Mouse (Mus musculus) heart, embryonic 16.5 days (tissue): Measurements from ENCODE around the gene Hsdl1. TPM values are rescaled to one million over a fixed set of nuclear protein-coding genes. Genes with fewer than 3 reads are reported as not detected.
A peak's percentile ranks its signal among the peaks of the same experiment; 100 is the strongest.

Experiments used
- ATAC-seq: fragments of 200-750 bp; cut with Nextera tagmentation; replicated peaks from 2 replicates; pipeline ENCODE4 v1.8.0; 2017; ENCODE audit warnings: moderate number of reproducible peaks; ENCODE audit not compliant: insufficient read depth, low FRiP score; ENCODE audit errors: extremely low read depth
- H3K27ac ChIP-seq: fragments of 300-500 bp; sonication (generic); 2 replicates; pipeline ENCODE4 v1.5.1; 2014; ENCODE audit warnings: mild to moderate bottlenecking, low read length, control low read depth, moderate library complexity
- H3K27me3 ChIP-seq: fragments of 300-500 bp; sonication (generic); 2 replicates; pipeline ENCODE4 v1.6.1; 2014; ENCODE audit warnings: low read length, mixed read lengths; ENCODE audit not compliant: control insufficient read depth, insufficient read depth
- H3K36me3 ChIP-seq: fragments of 300-500 bp; sonication (generic); 2 replicates; pipeline ENCODE4 v1.6.1; 2014; ENCODE audit not compliant: control insufficient read depth, insufficient read depth
- H3K4me1 ChIP-seq: fragments of 300-500 bp; sonication (generic); 2 replicates; pipeline ENCODE4 v1.6.1; 2014; ENCODE audit warnings: low read length, mixed read lengths; ENCODE audit not compliant: control insufficient read depth, insufficient read depth
- H3K4me2 ChIP-seq: fragments of 300-500 bp; sonication (generic); 2 replicates; pipeline ENCODE4 v1.6.1; 2014; ENCODE audit warnings: low read depth, mild to moderate bottlenecking, control low read depth, low read length
- H3K4me3 ChIP-seq: fragments of 300-500 bp; sonication (generic); 2 replicates; pipeline ENCODE4 v1.5.1; 2014; ENCODE audit warnings: mild to moderate bottlenecking, control low read depth, low read length
- H3K9ac ChIP-seq: fragments of 300-500 bp; sonication (generic); 2 replicates; pipeline ENCODE4 v1.6.1; 2014; ENCODE audit warnings: low read length, control low read depth
- H3K9me3 ChIP-seq: fragments of 300-500 bp; sonication (generic); replicated peaks from 2 replicates; pipeline ENCODE4 v1.6.1; 2016; ENCODE audit warnings: low read length; ENCODE audit not compliant: control insufficient read depth
- WGBS: fragments of 180-500 bp; shearing (Covaris S2); extraction: QIAGEN DNeasy Blood & Tissue Kit; methylation state at CpG from one replicate; pipeline ENCODE4 v1.1.7; 2014; 5-methylcytosine and 5-hydroxymethylcytosine counted together
- polyA plus RNA-seq: library from polyadenylated mRNA; unstranded; fragments of >200 nt; fragmentation: Nextera tagmentation; extraction: Ambion mirVana; gene quantifications from 2 replicates; pipeline ENCODE4 v1.2.1, GENCODE M21; 2015

The Hsdl1 gene
- polyA plus RNA-seq, 1 experiment from 2014 or later, result 51.1 TPM

DNA sequence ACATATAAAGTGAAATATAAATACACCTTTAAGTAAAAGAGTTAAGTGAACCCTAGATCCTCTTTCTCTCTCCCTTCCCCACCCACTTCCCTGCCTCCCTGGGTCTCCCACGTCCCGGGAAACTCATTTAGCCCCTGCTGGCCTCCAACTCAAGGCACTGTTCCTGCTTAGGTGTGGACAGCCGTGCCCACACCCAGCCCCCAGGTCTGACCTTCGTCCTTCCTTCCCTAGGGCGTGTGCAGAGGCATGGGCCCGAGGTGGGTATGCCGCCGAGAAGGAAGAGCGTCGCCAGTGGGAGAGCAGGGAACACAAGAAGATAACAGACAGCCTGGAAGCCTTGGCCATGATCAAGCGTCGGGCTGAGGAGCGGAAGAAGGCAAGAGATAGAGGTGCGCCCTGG is 15.4 kb upstream of the Hsdl1 start:
- Histone ChIP-seq H3K9me3 (no peaks in the 10 kb centered on the region), H3K27ac (no peak overlapping the region), H3K9ac (no peak overlapping the region), H3K4me3 (no peak overlapping the region), H3K36me3 (no peaks in the 10 kb centered on the region), H3K4me1 (peaks cover 5% of the 10 kb centered on the region; the same call in 1 of the 2 replicates), H3K4me2 (no peak overlapping the region), H3K27me3 (no peaks in the 10 kb centered on the region)
- 61% methylated on average over 14 of the region's 14 CpGs for WGBS
- no peak for ATAC-seq

DNA sequence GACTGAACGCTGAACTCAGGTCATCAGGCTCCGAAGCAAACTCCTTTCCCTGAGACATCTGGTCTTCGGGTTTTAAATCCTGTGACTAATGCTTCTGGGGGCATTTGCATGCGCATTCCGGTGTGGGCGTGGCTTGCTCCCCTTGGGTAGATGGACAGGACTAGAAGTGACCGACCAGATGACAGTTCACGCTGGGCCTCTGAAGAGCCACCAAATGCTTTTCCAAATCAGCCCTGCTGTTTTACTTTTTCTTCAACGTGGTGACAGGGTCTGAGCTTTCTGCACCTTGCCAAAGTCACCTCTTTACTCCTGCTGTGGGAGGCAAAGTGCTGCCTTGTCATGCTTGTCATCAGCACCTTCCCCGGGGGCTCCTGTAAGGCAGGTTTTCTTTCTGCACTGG is 13.9 kb upstream of the Hsdl1 start:
- H3K4me2 ChIP-seq, result 0 out of 2 replicates have a peak overlapping the region, but pooled peaks have one; percentile 19
- H3K9me3 ChIP-seq, result no peaks in the 10 kb centered on the region
- no peaks in the 10 kb centered on the region for H3K27me3 ChIP-seq
- no peaks in the 10 kb centered on the region for H3K36me3 ChIP-seq
- WGBS, result 16% methylated on average over 10 of the region's 10 CpGs
- H3K27ac ChIP-seq, result peak overlapping the region; percentile 67
- ATAC-seq, result peak; percentile 55
- H3K4me1 ChIP-seq, result peaks cover 5% of the 10 kb centered on the region; the same call in 1 of the 2 replicates
- H3K9ac ChIP-seq, result no peak overlapping the region
- H3K4me3 ChIP-seq, result no peak overlapping the region

DNA sequence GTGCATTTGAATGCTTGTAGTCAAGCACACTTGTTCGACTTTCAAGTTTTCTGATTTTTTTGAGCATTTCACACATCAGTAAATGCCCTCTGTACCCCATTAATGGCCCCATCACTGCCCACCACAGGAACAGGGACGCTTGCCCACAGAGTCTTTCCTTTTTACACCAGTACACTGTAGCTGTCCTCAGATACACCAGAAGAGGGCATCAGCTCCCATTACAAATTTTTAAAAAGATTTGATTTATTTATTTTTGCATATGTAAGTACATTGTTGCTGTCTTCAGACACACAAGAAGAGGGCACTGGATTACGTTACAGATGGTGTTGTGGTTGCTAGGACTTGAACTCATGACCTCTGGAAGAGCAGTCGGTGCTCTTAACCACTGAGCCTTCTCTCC is 13.3 kb upstream of the Hsdl1 start:
- H3K4me2 ChIP-seq, result no peak overlapping the region
- 51% methylated on average over 4 of the region's 4 CpGs for WGBS

DNA sequence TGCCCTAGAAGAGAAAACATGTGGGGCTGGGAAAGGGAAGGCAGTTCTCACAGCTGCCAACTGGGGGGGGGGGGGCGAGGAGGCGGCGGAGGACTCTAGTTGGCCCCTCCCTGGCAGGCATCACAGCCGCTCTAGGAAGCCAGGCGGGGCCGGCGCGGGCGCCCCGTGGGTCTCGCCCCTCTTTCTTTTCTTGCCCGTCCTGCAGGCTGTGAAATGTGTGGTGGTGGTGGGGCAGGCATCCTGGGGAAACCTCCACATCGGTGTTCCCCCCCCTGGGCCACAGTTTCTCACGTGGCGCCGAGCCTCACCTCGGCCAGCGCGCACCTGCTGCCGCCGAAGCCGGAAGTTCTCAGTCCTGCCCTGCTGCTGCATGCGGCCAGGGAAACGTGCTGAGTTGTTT is 10.9 kb upstream of the Hsdl1 start:
- no peaks in the 10 kb centered on the region for H3K36me3 ChIP-seq
- no peaks in the 10 kb centered on the region for H3K27me3 ChIP-seq
- peak overlapping the region; percentile 67 for H3K9ac ChIP-seq
- peak; percentile 46 for ATAC-seq
- peaks cover 5% of the 10 kb centered on the region; the same call in 1 of the 2 replicates for H3K4me1 ChIP-seq
- peak overlapping the region; percentile 73 for H3K4me2 ChIP-seq
- H3K27ac ChIP-seq, result no peak overlapping the region
- H3K4me3 ChIP-seq, result peak overlapping the region; percentile 50
- H3K9me3 ChIP-seq, result no peaks in the 10 kb centered on the region
- 18% methylated on average over 21 of the region's 24 CpGs for WGBS

More for the DNA sequence above, 13.3 kb upstream of the Hsdl1 start:
- H3K9ac ChIP-seq, result no peak overlapping the region
- no peak for ATAC-seq
- no peak overlapping the region for H3K4me3 ChIP-seq
- peak overlapping the region; percentile 67 for H3K27ac ChIP-seq
- no peaks in the 10 kb centered on the region for H3K36me3 ChIP-seq
- H3K9me3 ChIP-seq, result no peaks in the 10 kb centered on the region
- H3K4me1 ChIP-seq, result peaks cover 5% of the 10 kb centered on the region; the same call in 1 of the 2 replicates
- H3K27me3 ChIP-seq, result no peaks in the 10 kb centered on the region

DNA sequence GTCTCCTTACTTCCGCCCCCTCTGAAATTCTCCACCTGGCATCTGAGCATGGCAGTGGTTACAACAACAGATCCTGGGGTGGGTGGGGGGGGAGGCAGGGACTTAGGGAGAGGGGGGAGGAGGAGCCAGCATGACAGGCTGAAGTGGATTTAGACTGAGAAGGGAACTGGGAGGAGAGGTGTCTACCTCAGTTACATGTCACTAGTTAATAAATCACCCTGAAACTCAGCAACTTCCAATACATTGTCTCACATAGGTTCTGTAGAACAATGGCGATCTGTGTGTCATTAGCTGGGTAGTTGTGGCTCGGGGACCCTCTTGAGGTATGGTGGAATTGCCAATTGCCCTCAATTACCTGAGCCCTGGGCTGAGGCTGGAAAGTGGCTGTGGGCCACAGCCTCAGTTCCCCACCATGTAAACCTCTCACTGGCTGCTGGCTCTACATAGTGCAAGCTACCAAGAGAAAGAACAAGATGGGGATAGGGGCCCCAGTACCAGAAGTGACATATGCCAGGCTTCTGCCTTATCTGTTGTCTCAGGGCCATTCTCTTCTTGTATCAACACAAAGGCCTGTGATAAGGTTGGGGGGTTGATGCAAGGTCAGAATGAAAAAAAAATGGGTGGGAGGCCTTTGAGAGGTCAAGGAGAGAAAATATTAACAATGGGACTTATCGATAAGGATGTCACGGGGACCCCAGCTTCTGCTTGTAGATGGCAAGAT is 5.6 kb upstream of the Hsdl1 start:
- Histone ChIP-seq H3K27me3 (0 out of 2 replicates have a peak, but pooled peaks cover 8% of the 10 kb centered on the region), H3K4me1 (no peaks in the 10 kb centered on the region), H3K9me3 (no peaks in the 10 kb centered on the region), H3K9ac (no peak overlapping the region), H3K27ac (no peak overlapping the region), H3K36me3 (no peaks in the 10 kb centered on the region), H3K4me2 (no peak overlapping the region), H3K4me3 (no peak overlapping the region)
- no peak for ATAC-seq
- 63% methylated on average over 5 of the region's 5 CpGs for WGBS

DNA sequence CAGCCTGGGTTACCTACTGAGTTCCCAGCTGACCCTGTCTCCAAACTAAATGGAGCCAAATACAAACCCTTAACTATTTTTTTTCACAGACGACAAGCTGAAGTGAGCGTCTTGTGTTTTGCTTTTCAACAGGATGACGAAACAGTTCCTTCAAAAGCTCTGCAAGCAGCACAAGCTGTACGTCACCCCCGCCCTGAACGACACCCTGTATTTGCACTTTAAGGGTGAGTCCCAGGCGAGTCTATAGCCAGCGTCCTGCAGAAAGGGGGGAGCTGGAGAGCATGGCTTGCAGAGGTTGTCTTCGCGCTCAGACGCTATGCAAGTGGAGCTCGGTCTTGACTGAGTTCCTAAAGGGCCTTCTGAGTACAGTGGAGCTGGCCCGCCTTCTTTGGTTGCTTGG is 4.1 kb upstream of the Hsdl1 start:
- Histone ChIP-seq H3K27me3 (0 out of 2 replicates have a peak, but pooled peaks cover 8% of the 10 kb centered on the region), H3K9ac (no peak overlapping the region), H3K27ac (no peak overlapping the region), H3K4me3 (no peak overlapping the region), H3K9me3 (no peaks in the 10 kb centered on the region), H3K36me3 (no peaks in the 10 kb centered on the region), H3K4me2 (no peak overlapping the region), H3K4me1 (peaks cover 4% of the 10 kb centered on the region)
- no peak for ATAC-seq
- 56% methylated on average over 13 of the region's 13 CpGs for WGBS

DNA sequence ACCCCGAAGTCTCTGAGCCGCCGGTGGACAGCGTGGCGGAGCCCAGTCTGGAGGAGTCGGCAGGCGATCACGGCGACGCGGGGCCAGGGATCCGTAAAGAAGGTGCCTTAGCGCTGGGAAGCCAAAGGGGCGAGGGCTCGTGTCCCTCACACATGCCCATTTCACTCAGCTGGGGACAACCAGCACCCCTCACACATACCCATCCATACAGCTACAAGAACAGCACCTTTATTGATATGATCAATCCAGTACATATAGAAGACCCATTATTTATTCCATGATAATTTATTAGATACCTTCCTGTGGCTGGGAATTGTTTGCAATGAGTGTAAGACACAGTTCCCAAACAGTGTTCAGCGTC is 363 bp upstream of the Hsdl1 start:
- peaks cover 9% of the 10 kb centered on the region for H3K4me1 ChIP-seq
- H3K27me3 ChIP-seq, result 0 out of 2 replicates have a peak, but pooled peaks cover 8% of the 10 kb centered on the region
- peak overlapping the region; percentile 71 for H3K4me3 ChIP-seq
- H3K4me2 ChIP-seq, result peak overlapping the region; percentile 87
- no peaks in the 10 kb centered on the region for H3K36me3 ChIP-seq
- no peak for ATAC-seq
- WGBS, result under 1% methylated on average over 16 of the region's 16 CpGs
- H3K9ac ChIP-seq, result peak overlapping the region; percentile 84
- H3K9me3 ChIP-seq, result no peaks in the 10 kb centered on the region
- no peak overlapping the region for H3K27ac ChIP-seq

DNA sequence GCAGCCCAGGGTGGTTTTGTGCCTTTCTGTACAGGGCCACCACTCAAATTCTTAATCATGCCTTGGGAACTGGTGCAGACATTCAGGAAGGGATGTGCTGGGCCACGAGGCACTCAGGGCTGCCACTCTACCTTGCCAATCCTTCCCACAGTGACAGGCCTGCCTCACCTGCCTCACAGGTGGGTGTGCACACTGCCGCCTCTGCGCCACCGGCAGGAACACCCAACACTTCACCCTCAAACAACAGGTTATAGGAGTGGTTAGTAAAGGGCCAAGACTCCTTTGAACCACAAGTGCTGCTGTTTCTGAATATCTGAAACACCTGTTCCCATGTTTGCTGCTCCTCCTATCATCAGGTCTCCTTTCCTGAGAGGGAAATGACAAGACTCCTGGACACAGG is 2.6 kb downstream of the Hsdl1 start:
- Histone ChIP-seq H3K9ac (no peak overlapping the region), H3K27ac (no peak overlapping the region), H3K4me3 (no peak overlapping the region), H3K9me3 (no peaks in the 10 kb centered on the region), H3K4me2 (no peak overlapping the region), H3K27me3 (0 out of 2 replicates have a peak, but pooled peaks cover 8% of the 10 kb centered on the region), H3K4me1 (peaks cover 11% of the 10 kb centered on the region), H3K36me3 (no peaks in the 10 kb centered on the region)
- WGBS, result 78% methylated on average over 4 of the region's 4 CpGs
- no peak for ATAC-seq

DNA sequence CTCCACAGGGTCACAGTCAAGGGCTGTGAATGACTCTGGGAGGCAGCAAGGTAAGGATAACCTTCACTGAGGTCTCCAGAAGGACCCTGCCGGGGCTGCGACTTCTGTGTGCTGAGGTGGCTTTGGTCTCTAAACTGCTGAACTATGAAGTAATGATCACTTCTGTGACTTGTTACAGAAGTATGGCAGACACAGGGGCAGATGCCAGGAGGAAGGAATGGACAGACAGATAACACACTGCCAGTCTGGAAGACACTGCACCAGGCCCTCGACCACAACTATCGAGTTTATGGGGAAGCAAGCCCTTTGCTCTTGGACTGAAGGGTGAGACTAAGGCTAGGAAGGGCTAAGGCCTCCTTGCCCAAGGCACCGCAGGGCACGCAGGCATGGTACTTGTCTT is 3.8 kb downstream of the Hsdl1 start:
- 73% methylated on average over 6 of the region's 6 CpGs for WGBS
- Histone ChIP-seq H3K36me3 (peaks cover 2% of the 10 kb centered on the region), H3K4me1 (peaks cover 11% of the 10 kb centered on the region), H3K27me3 (0 out of 2 replicates have a peak, but pooled peaks cover 2% of the 10 kb centered on the region), H3K9ac (no peak overlapping the region), H3K4me3 (no peak overlapping the region), H3K9me3 (no peaks in the 10 kb centered on the region), H3K27ac (no peak overlapping the region), H3K4me2 (no peak overlapping the region)
- ATAC-seq, result no peak
